Mouse (Mus musculus): ENCODE results near the gene Abcg8. TPM values are rescaled to one million over a fixed set of nuclear protein-coding genes. Genes with fewer than 3 reads are reported as not detected.
A peak's percentile ranks its signal among the peaks of the same experiment; 100 is the strongest.

Abcg8 gene
- 0.15 TPM in 1 of 2 replicates, not detected in the other for polyA plus RNA-seq (2016; fragmentation: Nextera tagmentation; extraction: Ambion mirVana)

- Histone ChIP-seq H3K36me3 (no peaks in the 10 kb centered on the region), H3K4me1 (peaks cover 37% of the 10 kb centered on the region), H3K27me3 (ENCODE audit: low read depth, poor library complexity, severe bottlenecking) (peaks cover 22% of the 10 kb centered on the region), H3K4me3 (peak within 1 kb of the TSS; percentile 50), H3K9me3 (replicated peaks) (no peaks in the 10 kb centered on the region), H3K27ac (replicated peaks) (peak within 1 kb of the TSS; percentile 74)
- 4% methylated on average over 24 of the region's 24 CpGs for WGBS
- peak; percentile 58 for DNase-seq (ENCODE audit: low spot score)
Measured at GRCm38 (mm10) chr17:84675951-84676366, at the start of gene Abcg8. TSS of gene Abcg8 (plus strand) at chr17:84676302.

GRCm38 (mm10) chr17:84626857-84627305, 49.2 kb upstream of the Abcg8 start:
- no peaks in the 10 kb centered on the region for H3K36me3 ChIP-seq
- 37% methylated on average over 9 of the region's 9 CpGs for WGBS
- H3K4me1 ChIP-seq = peaks cover 15% of the 10 kb centered on the region
- no peaks in the 10 kb centered on the region for H3K9me3 ChIP-seq (replicated peaks)
- no peaks in the 10 kb centered on the region for H3K27me3 ChIP-seq (ENCODE audit: low read depth, poor library complexity, severe bottlenecking)
- H3K4me3 ChIP-seq = peak overlapping the region; percentile 65
- DNase-seq (ENCODE audit: low spot score) = peak; percentile 23
- peak overlapping the region; percentile 82 for H3K27ac ChIP-seq (replicated peaks)

- peaks cover 15% of the 10 kb centered on the region for H3K4me1 ChIP-seq
- WGBS = 90% methylated on average over 10 of the region's 10 CpGs
- H3K36me3 ChIP-seq = no peaks in the 10 kb centered on the region
- H3K27ac ChIP-seq (replicated peaks) = no peak overlapping the region
- H3K9me3 ChIP-seq (replicated peaks) = no peaks in the 10 kb centered on the region
- no peak for DNase-seq (ENCODE audit: low spot score)
- no peaks in the 10 kb centered on the region for H3K27me3 ChIP-seq (ENCODE audit: low read depth, poor library complexity, severe bottlenecking)
- no peak overlapping the region for H3K4me3 ChIP-seq
Measured at GRCm38 (mm10) chr17:84627721-84628120, 48.4 kb upstream of the Abcg8 start.

- Histone ChIP-seq H3K27ac (replicated peaks) (no peak overlapping the region), H3K9me3 (replicated peaks) (no peaks in the 10 kb centered on the region), H3K27me3 (ENCODE audit: low read depth, poor library complexity, severe bottlenecking) (no peaks in the 10 kb centered on the region), H3K4me1 (peaks cover 15% of the 10 kb centered on the region), H3K36me3 (no peaks in the 10 kb centered on the region), H3K4me3 (no peak overlapping the region)
- no peak for DNase-seq (ENCODE audit: low spot score)
- WGBS = 91% methylated on average over 9 of the region's 9 CpGs
Measured at GRCm38 (mm10) chr17:84628611-84629010, 47.5 kb upstream of the Abcg8 start.

GRCm38 (mm10) chr17:84631836-84632235, 44.3 kb upstream of the Abcg8 start:
- no peak for DNase-seq (ENCODE audit: low spot score)
- H3K36me3 ChIP-seq = no peaks in the 10 kb centered on the region
- no peak overlapping the region for H3K27ac ChIP-seq (replicated peaks)
- 92% methylated on average over 6 of the region's 6 CpGs for WGBS
- H3K27me3 ChIP-seq (ENCODE audit: low read depth, poor library complexity, severe bottlenecking) = no peaks in the 10 kb centered on the region
- no peak overlapping the region for H3K4me3 ChIP-seq
- peaks cover 11% of the 10 kb centered on the region for H3K4me1 ChIP-seq
- H3K9me3 ChIP-seq (replicated peaks) = no peaks in the 10 kb centered on the region

GRCm38 (mm10) chr17:84633443-84633842, 42.7 kb upstream of the Abcg8 start:
- WGBS = 88% methylated on average over 13 of the region's 13 CpGs
- Histone ChIP-seq H3K9me3 (replicated peaks) (no peaks in the 10 kb centered on the region), H3K4me3 (no peak overlapping the region), H3K36me3 (peaks cover 4% of the 10 kb centered on the region), H3K27ac (replicated peaks) (no peak overlapping the region), H3K27me3 (ENCODE audit: low read depth, poor library complexity, severe bottlenecking) (no peaks in the 10 kb centered on the region), H3K4me1 (no peaks in the 10 kb centered on the region)
- DNase-seq (ENCODE audit: low spot score) = no peak

GRCm38 (mm10) chr17:84636328-84636727, 39.8 kb upstream of the Abcg8 start:
- H3K27ac ChIP-seq (replicated peaks) = no peak overlapping the region
- H3K27me3 ChIP-seq (ENCODE audit: low read depth, poor library complexity, severe bottlenecking) = no peaks in the 10 kb centered on the region
- 80% methylated on average over 8 of the region's 8 CpGs for WGBS
- H3K4me3 ChIP-seq = no peak overlapping the region
- DNase-seq (ENCODE audit: low spot score) = no peak
- H3K36me3 ChIP-seq = peaks cover 4% of the 10 kb centered on the region
- H3K4me1 ChIP-seq = peaks cover 10% of the 10 kb centered on the region; the same call in 1 of the 2 replicates
- H3K9me3 ChIP-seq (replicated peaks) = no peaks in the 10 kb centered on the region

GRCm38 (mm10) chr17:84637971-84638370, 38.1 kb upstream of the Abcg8 start:
- H3K4me3 ChIP-seq = no peak overlapping the region
- peaks cover 12% of the 10 kb centered on the region for H3K4me1 ChIP-seq
- peaks cover 4% of the 10 kb centered on the region for H3K36me3 ChIP-seq
- H3K27ac ChIP-seq (replicated peaks) = no peak overlapping the region
- 94% methylated on average over 6 of the region's 6 CpGs for WGBS
- H3K9me3 ChIP-seq (replicated peaks) = no peaks in the 10 kb centered on the region
- DNase-seq (ENCODE audit: low spot score) = no peak
- no peaks in the 10 kb centered on the region for H3K27me3 ChIP-seq (ENCODE audit: low read depth, poor library complexity, severe bottlenecking)

GRCm38 (mm10) chr17:84639796-84640378, 36.2 kb upstream of the Abcg8 start:
- Histone ChIP-seq H3K4me1 (peaks cover 22% of the 10 kb centered on the region), H3K4me3 (no peak overlapping the region), H3K27me3 (ENCODE audit: low read depth, poor library complexity, severe bottlenecking) (no peaks in the 10 kb centered on the region), H3K27ac (replicated peaks) (no peak overlapping the region), H3K9me3 (replicated peaks) (no peaks in the 10 kb centered on the region), H3K36me3 (peaks cover 4% of the 10 kb centered on the region)
- WGBS = 64% methylated on average over 10 of the region's 10 CpGs
- DNase-seq (ENCODE audit: low spot score) = no peak

GRCm38 (mm10) chr17:84641893-84642292, 34.2 kb upstream of the Abcg8 start:
- peak; percentile 50 for DNase-seq (ENCODE audit: low spot score)
- Histone ChIP-seq H3K27me3 (ENCODE audit: low read depth, poor library complexity, severe bottlenecking) (no peaks in the 10 kb centered on the region), H3K27ac (replicated peaks) (no peak overlapping the region), H3K36me3 (peaks cover 4% of the 10 kb centered on the region), H3K4me3 (no peak overlapping the region), H3K9me3 (replicated peaks) (no peaks in the 10 kb centered on the region), H3K4me1 (peaks cover 39% of the 10 kb centered on the region)
- 30% methylated on average over 3 of the region's 3 CpGs for WGBS

GRCm38 (mm10) chr17:84642324-84642723, 33.8 kb upstream of the Abcg8 start:
- no peaks in the 10 kb centered on the region for H3K9me3 ChIP-seq (replicated peaks)
- H3K4me1 ChIP-seq = peaks cover 39% of the 10 kb centered on the region
- no peak overlapping the region for H3K27ac ChIP-seq (replicated peaks)
- no peak for DNase-seq (ENCODE audit: low spot score)
- no peaks in the 10 kb centered on the region for H3K36me3 ChIP-seq
- WGBS = 92% methylated on average over 9 of the region's 9 CpGs
- no peak overlapping the region for H3K4me3 ChIP-seq
- no peaks in the 10 kb centered on the region for H3K27me3 ChIP-seq (ENCODE audit: low read depth, poor library complexity, severe bottlenecking)

- peaks cover 34% of the 10 kb centered on the region for H3K4me1 ChIP-seq
- WGBS = 57% methylated on average over 16 of the region's 16 CpGs
- H3K9me3 ChIP-seq (replicated peaks) = no peaks in the 10 kb centered on the region
- peak; percentile 26 for DNase-seq (ENCODE audit: low spot score)
- no peak overlapping the region for H3K4me3 ChIP-seq
- H3K27ac ChIP-seq (replicated peaks) = peak overlapping the region; percentile 50
- no peaks in the 10 kb centered on the region for H3K36me3 ChIP-seq
- no peaks in the 10 kb centered on the region for H3K27me3 ChIP-seq (ENCODE audit: low read depth, poor library complexity, severe bottlenecking)
Measured at GRCm38 (mm10) chr17:84644292-84645050, 31.6 kb upstream of the Abcg8 start.

GRCm38 (mm10) chr17:84645119-84645518, 31.0 kb upstream of the Abcg8 start:
- no peak for DNase-seq (ENCODE audit: low spot score)
- peak overlapping the region; percentile 50; the same call in 1 of the 2 replicates for H3K27ac ChIP-seq (replicated peaks)
- 26% methylated on average over 9 of the region's 9 CpGs for WGBS

More at GRCm38 (mm10) chr17:84645119-84645518, 31.0 kb upstream of the Abcg8 start:
- Histone ChIP-seq H3K4me1 (peaks cover 29% of the 10 kb centered on the region), H3K27me3 (ENCODE audit: low read depth, poor library complexity, severe bottlenecking) (no peaks in the 10 kb centered on the region), H3K36me3 (0 out of 2 replicates have a peak, but pooled peaks cover under 1% of the 10 kb centered on the region), H3K9me3 (replicated peaks) (no peaks in the 10 kb centered on the region), H3K4me3 (no peak overlapping the region)
